Mouse (Mus musculus): ENCODE measurements at regions not wholly inside any gene's neighbourhood (a gene's known extent, or its start where the extent isn't known, plus 50 kb on each side); places are given as distances from the start of the nearest gene placed in this dataset.

- DNase-seq, result no peak
Observed at GRCm38 (mm10) chr15:56027197-56027818, 1450.1 kb downstream of the Slc22a22 start.

GRCm38 (mm10) chr15:56024705-56025104, 1452.7 kb downstream of the Slc22a22 start:
- no peak for DNase-seq

GRCm38 (mm10) chr15:56023862-56024484, 1453.5 kb downstream of the Slc22a22 start:
- DNase-seq, result no peak

- DNase-seq, result no peak
Observed at GRCm38 (mm10) chr15:56022315-56022714, 1455.1 kb downstream of the Slc22a22 start.

- DNase-seq, result no peak
Observed at GRCm38 (mm10) chr15:56018141-56018540, 1459.3 kb downstream of the Slc22a22 start.

GRCm38 (mm10) chr15:56017561-56017960, 1459.9 kb downstream of the Slc22a22 start:
- DNase-seq, result no peak

GRCm38 (mm10) chr15:56016070-56016469, 1461.4 kb downstream of the Slc22a22 start:
- no peak for DNase-seq

- no peak for DNase-seq
Observed at GRCm38 (mm10) chr15:56014059-56014620, 1463.3 kb downstream of the Slc22a22 start.

- no peak for DNase-seq
Observed at GRCm38 (mm10) chr15:56008603-56009174, 1468.7 kb downstream of the Slc22a22 start.

- DNase-seq, result no peak
Observed at GRCm38 (mm10) chr15:56007376-56007775, 1470.0 kb downstream of the Slc22a22 start.

- DNase-seq, result no peak
Observed at GRCm38 (mm10) chr15:56005361-56005760, 1472.1 kb downstream of the Slc22a22 start.

- no peak for DNase-seq
Observed at GRCm38 (mm10) chr15:56003921-56004320, 1473.5 kb downstream of the Slc22a22 start.

- no peak for DNase-seq
Observed at GRCm38 (mm10) chr15:55999605-56000004, 1477.8 kb downstream of the Slc22a22 start.

GRCm38 (mm10) chr15:55997977-55998376, 1479.4 kb downstream of the Slc22a22 start:
- no peak for DNase-seq

GRCm38 (mm10) chr15:55994680-55995079, 1482.7 kb downstream of the Slc22a22 start:
- DNase-seq, result no peak

- no peak for DNase-seq
Observed at GRCm38 (mm10) chr15:55975843-55976242, 1501.6 kb downstream of the Slc22a22 start.

- DNase-seq, result no peak
Observed at GRCm38 (mm10) chr15:55966780-55967179, 1510.6 kb downstream of the Slc22a22 start.

GRCm38 (mm10) chr15:55965296-55965695, 1512.1 kb downstream of the Slc22a22 start:
- DNase-seq, result no peak

GRCm38 (mm10) chr15:55962093-55962492, 1515.3 kb downstream of the Slc22a22 start:
- no peak for DNase-seq
